Mouse (Mus musculus) bone marrow, adult 2 months (tissue): ENCODE data around the gene Ppp2ca.

Experiments used
- CTCF ChIP-seq: fragments of 200-500 bp; IDR thresholded peaks from 2 replicates; pipeline ENCODE4 v1.5.1; 2011; ENCODE audit warnings: low read length, control low read depth; ENCODE audit not compliant: control insufficient read depth, insufficient read depth
- POLR2A ChIP-seq: fragments of 200-500 bp; IDR thresholded peaks from 2 replicates; pipeline ENCODE4 v1.6.1; 2011; ENCODE audit warnings: low read depth, mild to moderate bottlenecking, control low read depth, low read length, borderline replicate concordance; ENCODE audit not compliant: control insufficient read depth

DNA sequence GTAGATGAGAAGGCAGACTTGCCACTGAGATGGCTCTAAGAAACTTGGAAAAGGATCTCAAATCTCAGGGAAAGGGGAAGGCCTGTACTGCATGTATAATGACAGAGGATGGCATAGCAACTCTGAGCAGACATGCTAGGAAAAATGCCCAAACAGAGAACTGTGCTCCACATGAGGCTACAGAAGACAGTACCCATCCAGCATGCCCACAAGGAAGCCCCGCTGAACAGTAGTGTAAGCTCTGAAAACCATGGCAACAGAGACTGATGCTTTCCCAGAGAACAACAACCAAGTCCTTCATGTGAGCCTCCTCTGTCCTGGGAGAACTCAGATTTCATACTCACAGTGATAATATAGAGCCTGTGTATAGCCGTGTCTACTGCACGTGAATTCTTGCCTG, 43.8 kb upstream of the Ppp2ca start:
- TF ChIP-seq CTCF, result no peak
- no peak for TF ChIP-seq POLR2A
